Mouse (Mus musculus): Measurements from ENCODE around the gene Carns1.

DNA sequence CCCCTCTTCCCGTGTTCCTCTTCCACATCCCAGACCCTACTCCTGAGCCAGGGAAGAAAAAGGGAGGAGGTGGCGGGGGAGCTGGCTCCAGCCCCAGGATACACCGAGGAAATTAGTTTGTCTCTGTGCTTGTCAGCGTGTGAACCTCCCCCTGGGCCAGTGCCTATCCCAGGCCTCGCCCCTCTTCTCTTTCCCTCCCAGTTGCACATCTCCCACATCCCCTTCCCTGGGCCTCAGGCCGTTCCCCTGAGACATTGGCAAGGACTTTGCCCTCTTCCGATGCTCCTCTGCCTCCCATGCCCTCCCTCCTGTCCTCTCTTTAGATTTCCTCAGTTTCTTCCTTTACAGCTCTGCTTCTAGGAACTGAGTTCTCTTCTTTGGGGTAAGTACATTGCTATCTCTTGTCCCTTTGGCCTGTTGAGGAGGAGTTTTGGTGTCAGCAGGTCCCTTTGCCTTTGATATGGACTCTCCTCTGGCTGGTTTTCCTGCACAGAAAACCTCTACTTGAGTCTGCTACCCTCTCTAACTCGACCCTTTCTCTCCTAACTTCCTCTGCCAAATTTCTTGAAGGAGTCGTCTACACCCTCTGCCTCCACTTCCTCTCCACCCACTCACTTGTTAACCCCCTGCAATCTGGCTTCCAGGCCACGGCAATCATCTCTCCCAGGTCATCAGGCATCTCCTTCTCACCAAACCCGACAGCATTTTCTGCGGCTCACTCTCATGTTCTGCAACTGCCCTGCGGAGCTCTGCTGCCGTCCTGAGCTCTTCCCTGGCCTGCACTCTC is 45.9 kb upstream of the Carns1 start:
- TF ChIP-seq TAL1 (IDR thresholded peaks at IDR 0.05; ENCODE audit: low read length) (no peak), GATA1 (IDR thresholded peaks at IDR 0.05; ENCODE audit: low read length) (no peak)

Data from erythroblast, embryonic 14.5 days (primary cell).